Mouse (Mus musculus) midbrain, postnatal 0 days (tissue): ENCODE measurements around the gene Zic3. TPM values are rescaled to one million over a fixed set of nuclear protein-coding genes. Genes with fewer than 3 reads are reported as not detected.

Source experiments
- ATAC-seq: fragments of 200-750 bp; cut with Nextera tagmentation; 2 replicates; pipeline ENCODE4 v1.8.0; 2017; ENCODE audit warnings: moderate number of reproducible peaks, mild to moderate bottlenecking, moderate TSS enrichment, moderate library complexity; ENCODE audit not compliant: low FRiP score
- DNase-seq: peaks from one replicate; pipeline ENCODE4 v3.0.0-alpha.2; 2015; ENCODE audit warnings: low spot score
- H3K27ac ChIP-seq: fragments of 300-500 bp; sonication (generic); 2 replicates; pipeline ENCODE4 v1.5.1; 2014; ENCODE audit warnings: low read depth, mild to moderate bottlenecking, low read length, mixed read lengths
- H3K27me3 ChIP-seq: fragments of 300-500 bp; sonication (generic); 2 replicates; pipeline ENCODE4 v1.6.1; 2014; ENCODE audit warnings: low read length, control low read depth, mixed read lengths; ENCODE audit not compliant: insufficient read depth
- H3K36me3 ChIP-seq: fragments of 300-500 bp; sonication (generic); 2 replicates; pipeline ENCODE4 v1.6.1; 2014; ENCODE audit warnings: low read length, control low read depth, mixed read lengths; ENCODE audit not compliant: insufficient read depth
- H3K4me1 ChIP-seq: fragments of 300-500 bp; sonication (generic); 2 replicates; pipeline ENCODE4 v1.6.1; 2014; ENCODE audit warnings: mild to moderate bottlenecking, control low read depth, antibody characterized with exemption, low read length, mixed read lengths; ENCODE audit not compliant: insufficient read depth
- H3K4me2 ChIP-seq: fragments of 300-500 bp; sonication (generic); 2 replicates; pipeline ENCODE4 v1.6.1; 2014; ENCODE audit warnings: low read depth, mild to moderate bottlenecking, low read length, mixed read lengths; ENCODE audit not compliant: poor library complexity, severe bottlenecking
- H3K4me3 ChIP-seq: fragments of 300-500 bp; sonication (generic); 2 replicates; pipeline ENCODE4 v1.5.1; 2014; ENCODE audit warnings: low read depth, mild to moderate bottlenecking, low read length, moderate library complexity
- H3K9ac ChIP-seq: fragments of 300-500 bp; sonication (generic); replicated peaks from 2 replicates; pipeline ENCODE4 v1.6.1; 2014; ENCODE audit warnings: mild to moderate bottlenecking, low read length, moderate library complexity, mixed read lengths; ENCODE audit not compliant: poor library complexity, severe bottlenecking
- H3K9me3 ChIP-seq: fragments of 300-500 bp; sonication (generic); 2 replicates; pipeline ENCODE4 v1.6.1; 2016; ENCODE audit warnings: low read length, control low read depth
- CTCF ChIP-seq: IDR thresholded peaks from 2 replicates; pipeline ENCODE4 v1.5.1; 2016; ENCODE audit warnings: antibody characterized with exemption, mild to moderate bottlenecking
- WGBS: fragments of 180-500 bp; shearing (Covaris S2); extraction: QIAGEN DNeasy Blood & Tissue Kit; methylation state at CpG from one replicate; pipeline ENCODE4 v1.1.7; 2014; 5-methylcytosine and 5-hydroxymethylcytosine counted together
- polyA plus RNA-seq: library from polyadenylated mRNA; unstranded; fragments of >200 nt; fragmentation: Nextera tagmentation; extraction: Ambion mirVana; gene quantifications from 2 replicates; pipeline ENCODE4 v1.2.1, GENCODE M21; 2015
- total RNA-seq: library from RNA; depleted of rRNA; stranded (reverse); fragments of >200 nt; gene quantifications from 2 replicates; pipeline ENCODE4 v1.2.3, GENCODE M21; 2014

Gene Zic3
- total and polyA plus RNA-seq, 2 experiments from 2014 or later, result 9.7 to 14.4 TPM

- H3K4me1 ChIP-seq, result no peaks in the 10 kb centered on the region
- TF ChIP-seq CTCF, result no peak
- no peak overlapping the region for H3K9ac ChIP-seq
- H3K36me3 ChIP-seq, result no peaks in the 10 kb centered on the region
- no peak overlapping the region for H3K4me3 ChIP-seq
- no peaks in the 10 kb centered on the region for H3K9me3 ChIP-seq
- H3K27me3 ChIP-seq, result 0 out of 2 replicates have a peak, but pooled peaks cover 4% of the 10 kb centered on the region
- peak overlapping the region; percentile 20; the same call in 1 of the 2 replicates for H3K4me2 ChIP-seq
- DNase-seq (no peak), ATAC-seq (no peak)
- H3K27ac ChIP-seq, result no peak overlapping the region
- WGBS, result 26% methylated on average over 29 of the region's 29 CpGs
Observed at GRCm38 (mm10) chrX:58015336-58015945, 7.1 kb upstream of the Zic3 start.

GRCm38 (mm10) chrX:58018720-58019119, 3.8 kb upstream of the Zic3 start:
- H3K9me3 ChIP-seq, result no peaks in the 10 kb centered on the region
- H3K4me2 ChIP-seq, result peak overlapping the region; percentile 36; the same call in 1 of the 2 replicates
- H3K27me3 ChIP-seq, result 0 out of 2 replicates have a peak, but pooled peaks cover 4% of the 10 kb centered on the region
- no peaks in the 10 kb centered on the region for H3K36me3 ChIP-seq
- DNase-seq (peak; percentile 55), ATAC-seq (peak; percentile 52; the same call in 1 of the 2 replicates)
- H3K4me1 ChIP-seq, result no peaks in the 10 kb centered on the region
- TF ChIP-seq CTCF, result no peak
- H3K9ac ChIP-seq, result no peak overlapping the region
- 23% methylated on average over 24 of the region's 24 CpGs for WGBS
- H3K27ac ChIP-seq, result no peak overlapping the region
- H3K4me3 ChIP-seq, result peak overlapping the region; percentile 19; the same call in 1 of the 2 replicates

- peak; percentile 62 for ATAC-seq
- 20% methylated on average over 30 of the region's 33 CpGs for WGBS
- H3K4me3 ChIP-seq, result peak overlapping the region; percentile 19; the same call in 1 of the 2 replicates
- peak; percentile 68 for DNase-seq
- no peak for TF ChIP-seq CTCF
- no peak overlapping the region for H3K27ac ChIP-seq
- peak overlapping the region; percentile 36 for H3K4me2 ChIP-seq
- H3K9ac ChIP-seq, result no peak overlapping the region
- no peaks in the 10 kb centered on the region for H3K9me3 ChIP-seq
- no peaks in the 10 kb centered on the region for H3K4me1 ChIP-seq
- 0 out of 2 replicates have a peak, but pooled peaks cover 4% of the 10 kb centered on the region for H3K27me3 ChIP-seq
- no peaks in the 10 kb centered on the region for H3K36me3 ChIP-seq
Observed at GRCm38 (mm10) chrX:58019257-58019953, 3.1 kb upstream of the Zic3 start.

- Histone ChIP-seq H3K36me3 (no peaks in the 10 kb centered on the region), H3K9ac (no peak overlapping the region), H3K9me3 (no peaks in the 10 kb centered on the region), H3K4me2 (peak overlapping the region; percentile 18; the same call in 1 of the 2 replicates), H3K27ac (no peak overlapping the region), H3K4me3 (no peak overlapping the region), H3K4me1 (no peaks in the 10 kb centered on the region), H3K27me3 (no peaks in the 10 kb centered on the region)
- no peak for ATAC-seq
- no peak for DNase-seq
- TF ChIP-seq CTCF, result no peak
- 31% methylated on average over 9 of the region's 9 CpGs for WGBS
Observed at GRCm38 (mm10) chrX:58027631-58028030, 5.1 kb downstream of the Zic3 start.

GRCm38 (mm10) chrX:58028082-58028481, 5.6 kb downstream of the Zic3 start:
- H3K4me1 ChIP-seq, result no peaks in the 10 kb centered on the region
- no peaks in the 10 kb centered on the region for H3K27me3 ChIP-seq
- H3K9me3 ChIP-seq, result no peaks in the 10 kb centered on the region
- TF ChIP-seq CTCF, result no peak
- peak overlapping the region; percentile 18; the same call in 1 of the 2 replicates for H3K4me2 ChIP-seq
- no peak for ATAC-seq
- H3K36me3 ChIP-seq, result no peaks in the 10 kb centered on the region
- 21% methylated on average over 16 of the region's 16 CpGs for WGBS
- no peak overlapping the region for H3K9ac ChIP-seq
- no peak for DNase-seq
- H3K4me3 ChIP-seq, result no peak overlapping the region
- H3K27ac ChIP-seq, result no peak overlapping the region

GRCm38 (mm10) chrX:58028858-58029257, 6.4 kb downstream of the Zic3 start:
- WGBS, result 34% methylated on average over 8 of the region's 8 CpGs

More at GRCm38 (mm10) chrX:58028858-58029257, 6.4 kb downstream of the Zic3 start:
- TF ChIP-seq CTCF, result no peak
- H3K9me3 ChIP-seq, result no peaks in the 10 kb centered on the region
- H3K27ac ChIP-seq, result no peak overlapping the region
- no peak overlapping the region for H3K4me3 ChIP-seq
- DNase-seq (no peak), ATAC-seq (no peak)
- H3K9ac ChIP-seq, result no peak overlapping the region
- H3K4me2 ChIP-seq, result no peak overlapping the region
- no peaks in the 10 kb centered on the region for H3K4me1 ChIP-seq
- H3K27me3 ChIP-seq, result no peaks in the 10 kb centered on the region
- H3K36me3 ChIP-seq, result no peaks in the 10 kb centered on the region
